Mouse (Mus musculus): Measurements from ENCODE around the gene Togaram1. TPM values are rescaled to one million over a fixed set of nuclear protein-coding genes. Genes with fewer than 3 reads are reported as not detected.

Togaram1 gene
- total RNA-seq (2021), result 10 to 100 TPM; 16.5 to 18.9 TPM

DNA sequence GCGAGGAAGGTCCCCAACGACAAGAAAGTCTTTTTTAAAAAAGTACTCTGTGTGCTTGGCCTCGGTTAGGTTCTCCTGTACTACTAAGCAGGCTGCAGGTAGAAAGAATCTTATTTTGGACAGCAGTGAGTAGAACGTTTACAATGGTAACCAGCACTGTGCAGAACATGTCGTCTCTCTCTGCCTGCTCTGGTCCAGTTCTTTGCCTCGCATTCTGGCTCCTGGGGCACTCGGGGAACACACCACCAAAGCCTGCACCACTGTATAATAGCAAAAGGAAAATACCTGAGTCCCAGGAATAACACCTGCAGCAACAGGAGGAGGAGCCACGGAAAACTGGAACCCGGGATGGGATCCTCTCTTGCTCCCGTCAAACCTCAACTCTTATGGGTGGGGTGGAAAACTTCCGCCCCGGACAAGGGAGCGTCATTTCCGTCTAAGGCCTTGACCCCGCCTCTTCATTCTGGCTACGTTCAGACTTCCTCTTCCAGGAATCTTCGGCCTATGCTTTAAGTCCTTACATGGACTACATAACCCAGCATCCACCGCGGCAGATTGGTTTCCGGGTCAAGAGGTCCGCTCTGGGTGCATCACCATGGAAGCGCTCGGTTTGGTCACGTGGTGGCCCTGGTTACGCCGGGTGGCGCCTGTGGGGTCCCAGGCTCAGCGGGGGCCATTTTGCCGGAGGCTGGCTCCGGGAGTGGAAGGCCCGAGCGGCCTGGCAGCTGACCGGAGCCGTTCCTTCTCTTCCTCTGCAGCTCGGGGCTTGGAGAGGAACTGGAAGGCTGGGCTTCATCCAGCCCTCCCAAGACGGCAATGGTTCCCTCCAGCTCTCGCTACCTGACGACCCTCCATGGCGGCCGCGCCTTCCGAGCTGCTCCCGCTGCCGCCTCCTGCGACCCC is at the start of gene Togaram1, which contains the start of gene Klhl28:
Gene Togaram1 (plus strand): TSS at position 681 of the 903 bp plus-strand sequence.
Gene Klhl28 (minus strand): TSS at position 411 of the 903 bp plus-strand sequence.
- DNase-seq, result peak; percentile 99

DNA sequence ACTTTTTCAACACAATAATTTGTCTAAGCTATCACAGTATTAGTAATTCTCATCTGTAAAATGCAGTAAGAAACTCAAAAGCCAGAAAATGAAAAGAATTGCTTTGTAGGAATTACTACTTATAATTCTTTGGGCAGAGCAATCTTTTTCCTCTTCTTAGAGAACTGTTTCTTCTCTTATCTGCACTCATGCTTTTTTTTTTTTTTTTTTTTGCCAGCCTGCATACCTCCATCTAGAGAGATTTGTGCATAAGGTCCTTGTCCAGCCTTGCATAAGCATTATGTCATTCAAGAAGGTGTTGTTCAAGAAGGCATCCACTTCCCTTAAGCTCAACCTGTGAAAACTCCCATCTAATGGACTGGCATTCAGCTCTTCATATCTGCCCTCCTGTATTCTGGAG is 48.9 kb upstream of the Togaram1 start:
- no peak for DNase-seq

DNA sequence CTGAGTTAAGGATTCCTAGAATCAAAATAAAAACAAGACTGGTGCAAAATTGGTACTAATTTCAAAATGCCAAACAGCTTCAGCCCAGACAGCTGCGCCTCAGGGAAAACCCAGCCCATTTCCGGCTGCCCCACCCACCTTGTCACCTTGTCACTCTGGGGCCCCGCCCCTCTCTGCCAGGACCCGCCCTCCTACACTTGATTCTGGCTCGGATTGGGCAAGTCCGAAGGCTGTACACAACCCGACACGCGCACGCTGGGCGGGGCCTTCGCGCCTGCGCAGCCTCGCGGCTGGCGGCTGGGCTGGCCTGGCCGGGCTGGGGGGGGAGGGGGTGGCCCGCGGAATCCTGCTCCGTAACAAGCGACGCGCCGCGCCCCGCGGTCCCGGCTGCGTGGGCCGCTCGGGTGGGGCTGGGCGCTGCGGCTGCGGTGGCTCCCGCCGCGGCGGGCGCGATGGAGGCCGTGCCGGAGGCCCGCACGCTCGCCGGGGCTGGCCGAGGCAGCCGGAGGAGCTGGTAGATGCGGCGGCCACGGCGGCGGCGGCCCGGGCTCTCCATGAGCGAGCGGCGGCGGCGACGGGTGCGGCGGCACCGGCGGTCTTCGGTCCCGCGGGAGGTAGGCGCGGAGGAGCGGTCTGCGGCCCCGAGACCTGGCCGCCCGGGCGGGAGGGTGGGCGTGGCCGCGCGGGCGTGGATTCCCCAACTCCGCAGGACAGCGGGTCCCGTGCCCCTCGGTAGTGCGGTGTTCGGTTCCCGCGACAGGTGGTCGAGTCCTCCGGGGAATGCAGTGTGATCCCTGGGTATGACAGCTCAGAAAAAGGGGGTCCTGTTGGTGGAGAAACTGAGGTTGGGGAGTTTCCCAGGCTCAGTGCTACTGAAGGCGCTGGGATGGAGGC is 47.8 kb upstream of the Togaram1 start, which contains the start of gene Gm527:
Gene Gm527 (plus strand): TSS at position 329 of the 894 bp plus-strand sequence.
- peak; percentile 96 for DNase-seq

GRCm38 (mm10) chr12:64937493-64937892 is 28.1 kb upstream of the Togaram1 start:
- peak; percentile 17 for DNase-seq

GRCm38 (mm10) chr12:64964560-64964959 is 1.0 kb upstream of the Togaram1 start:
- no peak for DNase-seq

- DNase-seq, result peak; percentile 62
Measured at GRCm38 (mm10) chr12:64966101-64966631, 562 bp downstream of the Togaram1 start.

- DNase-seq, result peak; percentile 20
Measured at GRCm38 (mm10) chr12:64966652-64967435, 1.2 kb downstream of the Togaram1 start.

DNA sequence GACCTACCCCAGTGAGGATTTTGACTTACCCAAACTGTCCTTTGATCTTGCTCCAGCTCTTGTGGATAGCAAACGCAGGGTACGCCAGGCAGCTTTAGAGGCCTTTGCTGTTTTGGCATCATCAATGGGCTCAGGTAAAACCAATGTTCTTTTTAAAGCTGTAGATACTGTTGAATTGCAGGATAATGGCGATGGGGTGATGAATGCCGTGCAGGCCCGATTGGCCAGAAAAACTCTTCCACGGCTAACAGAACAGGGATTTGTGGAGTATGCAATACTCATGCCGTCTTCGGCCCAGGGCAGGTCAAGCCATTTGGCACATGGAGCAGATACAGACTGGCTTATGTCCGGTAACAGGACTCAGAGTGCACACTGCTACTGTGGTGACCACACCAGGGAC is 1.9 kb downstream of the Togaram1 start:
- peak; percentile 9 for DNase-seq

DNA sequence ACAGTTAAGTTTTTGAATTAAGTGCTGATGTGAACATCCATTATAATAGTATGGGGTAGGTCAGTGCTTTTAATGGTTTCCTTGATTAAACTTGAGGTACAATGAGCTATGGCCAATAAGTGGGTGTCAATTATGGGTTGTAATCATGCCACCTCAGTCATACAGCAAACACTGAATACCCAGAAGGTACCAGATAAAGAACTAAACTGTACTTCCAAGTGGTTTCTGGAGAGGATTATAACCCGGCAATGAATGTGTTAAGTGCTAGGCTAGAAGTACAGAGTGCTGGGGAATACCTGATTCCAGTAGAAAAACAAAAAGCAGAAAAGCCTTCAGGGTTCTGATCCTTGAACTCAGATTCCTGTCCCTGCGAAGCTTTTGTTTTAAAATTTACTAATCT is 2.5 kb downstream of the Togaram1 start:
- no peak for DNase-seq

DNA sequence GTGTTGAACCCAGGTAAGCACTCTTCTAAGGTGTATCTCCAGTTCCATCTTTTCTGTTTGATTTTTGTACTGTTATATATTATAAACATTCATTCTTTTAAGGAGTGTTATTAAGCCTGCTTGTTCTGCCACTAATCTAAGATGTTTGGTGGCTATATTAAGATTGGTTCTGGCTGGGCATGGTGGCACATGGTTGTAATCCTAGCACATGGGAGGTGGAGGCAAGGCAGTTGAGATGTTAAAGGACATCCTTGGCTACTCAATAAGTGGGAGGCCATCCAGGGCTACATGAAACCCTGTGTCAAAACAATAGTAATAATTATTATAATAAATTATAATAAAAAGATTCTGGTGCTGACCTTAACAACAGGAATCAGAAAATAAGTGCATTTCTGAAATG is 5.8 kb downstream of the Togaram1 start:
- no peak for DNase-seq

- DNase-seq, result no peak
Measured at GRCm38 (mm10) chr12:64972063-64972462, 6.5 kb downstream of the Togaram1 start.

- DNase-seq, result no peak
Measured at GRCm38 (mm10) chr12:64975558-64975957, 10.0 kb downstream of the Togaram1 start.

- DNase-seq, result no peak
Measured at GRCm38 (mm10) chr12:64976191-64976590, 10.6 kb downstream of the Togaram1 start.

DNA sequence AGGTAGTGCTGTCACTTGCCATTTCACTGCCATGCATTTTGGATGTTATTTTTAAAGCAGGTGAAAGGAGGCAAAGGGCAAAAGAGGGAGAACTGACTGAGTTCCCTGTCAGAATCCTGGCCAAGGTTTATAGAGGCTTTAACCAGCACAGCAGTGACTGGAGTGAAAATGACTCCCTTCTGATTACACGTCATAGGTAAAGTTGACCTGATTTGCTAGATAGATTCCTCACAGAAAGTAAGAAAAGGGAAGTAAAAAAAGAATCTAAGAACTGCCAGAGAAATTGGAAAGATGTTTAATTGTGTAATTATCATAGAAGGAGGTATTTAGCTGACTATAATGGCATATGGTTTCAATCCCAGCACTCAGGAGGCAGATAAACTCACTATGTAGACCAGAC is 11.9 kb downstream of the Togaram1 start:
- no peak for DNase-seq

- DNase-seq, result no peak
Measured at GRCm38 (mm10) chr12:65007725-65008124, 42.1 kb downstream of the Togaram1 start.

DNA sequence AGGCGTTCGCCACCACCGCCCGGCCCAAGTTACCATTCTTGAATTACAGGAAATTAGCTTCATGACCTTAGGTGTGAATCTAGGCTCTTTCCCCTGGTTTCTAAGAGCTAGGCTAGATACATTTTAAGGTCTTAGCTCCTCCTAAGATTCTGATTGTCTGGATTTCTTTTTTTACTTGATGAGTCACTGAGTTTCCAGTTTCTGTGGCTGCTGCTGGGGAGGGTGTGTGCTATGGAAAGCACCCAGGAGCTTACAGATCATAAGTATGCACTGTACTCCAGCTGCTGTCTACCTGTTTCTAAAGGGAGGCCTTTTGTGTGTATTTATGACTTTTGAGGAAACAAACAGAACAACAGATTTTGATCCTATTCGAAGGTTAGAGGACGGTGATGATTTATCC is 57.2 kb downstream of the Togaram1 start:
- DNase-seq, result no peak

- no peak for DNase-seq
Measured at GRCm38 (mm10) chr12:65035839-65036189, 70.2 kb downstream of the Togaram1 start.

DNA sequence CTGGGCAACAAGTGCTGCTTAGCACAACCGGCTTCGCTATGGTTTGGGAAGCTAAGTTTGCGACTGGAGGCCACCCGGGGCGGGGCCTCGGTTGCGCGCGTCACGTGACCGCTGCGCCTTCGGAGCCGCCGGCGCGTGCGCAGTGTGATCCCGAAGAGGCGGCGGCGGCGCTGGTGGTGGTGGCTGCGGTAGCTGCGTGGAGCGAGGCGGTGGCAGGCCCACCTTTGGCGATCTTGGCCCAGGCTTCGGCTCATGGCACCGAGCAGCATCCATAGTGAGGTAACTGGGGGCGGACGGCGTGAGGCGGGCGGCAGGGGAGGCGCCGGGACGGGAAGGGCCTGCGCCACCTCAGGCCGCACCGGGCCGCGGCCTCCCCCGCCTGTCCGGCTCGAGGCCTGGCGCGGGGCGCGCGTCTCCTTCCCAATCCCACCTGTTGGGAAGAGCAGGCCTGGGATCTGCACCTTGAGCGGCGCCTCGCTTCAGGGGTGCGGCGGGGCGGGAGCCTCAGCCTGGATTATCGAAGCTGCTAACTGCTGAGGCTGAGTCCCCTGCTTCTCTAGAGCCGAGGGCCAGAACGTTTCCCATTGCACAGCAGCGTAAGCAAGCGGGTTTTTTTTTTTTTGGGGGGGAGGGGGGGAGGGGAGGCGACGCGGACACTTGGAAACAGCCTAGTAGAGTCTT is 70.7 kb downstream of the Togaram1 start, which contains the start of gene Prpf39:
Gene Prpf39 (plus strand): TSS at position 144 of the 681 bp plus-strand sequence.
- peak; percentile 93 for DNase-seq

DNA sequence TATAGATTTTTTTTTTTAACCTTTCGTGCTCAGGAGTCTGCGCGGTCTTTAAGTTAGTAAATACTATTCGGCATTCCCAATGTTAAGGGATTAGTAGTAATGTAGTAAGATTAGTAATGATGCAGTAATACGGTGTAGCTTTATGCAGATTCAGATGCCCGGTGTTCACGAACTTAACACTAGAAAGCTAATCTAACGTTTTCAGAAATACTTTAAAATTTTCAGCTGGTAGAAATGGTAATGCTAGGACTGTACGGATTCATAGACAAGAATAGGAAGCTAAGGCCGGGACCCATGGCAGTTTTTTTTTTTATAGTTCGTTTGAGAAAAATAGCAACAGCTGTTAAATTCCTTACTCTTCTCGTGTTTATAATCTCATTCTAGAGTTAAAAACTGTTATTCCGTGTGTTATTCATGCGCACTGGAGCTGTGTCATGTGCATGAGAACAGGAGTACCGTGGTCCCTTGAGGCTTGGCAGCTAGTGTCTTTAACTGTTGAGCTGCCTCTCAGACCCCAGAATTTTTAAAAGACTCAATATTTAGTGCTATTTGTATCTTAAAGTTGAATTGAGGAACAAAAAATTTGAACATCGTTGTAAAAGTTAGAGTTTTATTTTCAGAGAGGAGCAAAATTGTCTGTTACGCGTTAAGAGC is 71.4 kb downstream of the Togaram1 start:
- peak; percentile 8 for DNase-seq

DNA sequence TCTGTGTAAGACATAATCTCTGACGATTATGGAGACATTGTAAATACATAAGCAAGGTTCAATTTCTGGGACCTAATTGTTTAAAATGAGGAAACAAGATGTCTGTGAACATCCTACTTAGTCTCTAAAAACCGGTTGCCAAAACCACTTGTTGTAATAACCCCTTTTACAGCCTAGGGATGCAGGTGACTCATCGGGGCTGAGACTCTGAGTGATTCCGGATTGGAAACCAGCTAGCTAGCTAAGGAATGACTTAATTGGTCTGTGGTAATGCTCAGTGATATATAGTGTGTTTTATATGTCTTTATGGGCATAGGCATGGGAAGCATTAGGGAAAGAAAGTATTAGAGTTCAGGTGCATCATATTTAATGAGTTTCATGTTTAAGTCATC is 71.9 kb downstream of the Togaram1 start:
- DNase-seq, result no peak

DNA sequence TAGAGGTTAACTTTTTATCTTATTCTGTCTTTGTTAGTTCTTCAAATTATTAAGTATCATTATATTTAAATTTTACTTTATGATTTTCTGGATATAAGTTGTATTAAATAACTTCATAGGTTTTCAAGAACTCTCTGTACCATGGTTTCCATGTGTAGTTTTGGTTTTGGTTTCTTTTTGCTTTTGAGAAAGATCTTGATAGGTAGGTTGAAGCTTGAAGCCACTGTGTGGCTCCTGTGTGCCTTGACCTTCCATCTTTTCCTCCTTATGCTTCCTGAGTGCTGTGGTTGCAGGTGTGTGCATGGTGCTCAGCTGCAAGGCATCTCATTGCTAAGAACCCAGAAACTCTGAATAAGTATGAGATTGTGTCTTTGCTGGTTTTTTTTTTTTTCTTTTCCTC is 83.2 kb downstream of the Togaram1 start:
- no peak for DNase-seq

Measured in heart, postnatal 4 days (tissue).